Mouse (Mus musculus) erythroblast, adult 5-6 weeks (primary cell): ENCODE results near the gene Olfr1193. TPM values are rescaled to one million over a fixed set of nuclear protein-coding genes. Genes with fewer than 3 reads are reported as not detected.
"Not testable (repeated sequence)": the region's sequence is repeated elsewhere in the genome, so short reads cannot be mapped to it uniquely, and the experiment has no call there.

Source experiments
- ATAC-seq: replicated peaks from 2 replicates; pipeline ENCODE4 v1.8.0; 2016; ENCODE audit warnings: moderate number of reproducible peaks, mild to moderate bottlenecking, moderate TSS enrichment, inconsistent platforms; ENCODE audit not compliant: poor library complexity, low FRiP score, severe bottlenecking
- total RNA-seq, 2 experiments: library from RNA; stranded (forward) in 1 of 2; stranded (reverse) in 1 of 2; fragments of 150-400 nt in 1 of 2; fragments of 200-764, 138-1000 nt in 1 of 2; gene quantifications; 2 replicates each; pipeline versions ENCODE4 v1.2.3 to v1.2.4; 2015 to 2017; ENCODE audit warnings: low replicate concordance in 2 of 2

The Olfr1193 gene
- not detected in 2 replicates for total RNA-seq (2015; ENCODE audit: low replicate concordance)
- total RNA-seq (2017; ENCODE audit: low replicate concordance): not detected in 2 replicates

- ATAC-seq: not testable (repeated sequence)
Observed at GRCm38 (mm10) chr2:88675328-88675727, at the start of gene Olfr1193. TSS of gene Olfr1193 (plus strand) at chr2:88675628.

DNA sequence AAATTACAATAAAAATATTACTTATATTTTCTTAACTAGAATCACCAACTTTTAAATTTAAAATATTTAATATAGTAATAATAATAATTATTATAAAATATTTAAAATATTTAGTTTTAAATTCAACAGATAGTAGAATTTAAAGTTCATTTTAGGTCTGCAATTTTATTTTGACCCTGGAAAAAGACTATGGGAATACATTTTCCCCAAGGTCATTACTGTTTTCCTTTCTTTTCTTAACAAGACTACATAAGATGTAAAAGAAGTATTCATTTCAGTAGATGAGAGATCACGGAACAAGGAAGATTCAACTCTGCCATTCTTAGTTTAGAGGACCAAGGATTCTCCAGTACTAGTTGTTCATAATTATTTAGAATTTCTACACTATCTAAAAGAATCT is 35.2 kb upstream of the Olfr1193 start, which contains the start of gene Olfr1191-ps1:
Olfr1191-ps1 (plus strand) TSS at position 301 of the 400 bp plus-strand sequence.
- not testable (repeated sequence) for ATAC-seq

DNA sequence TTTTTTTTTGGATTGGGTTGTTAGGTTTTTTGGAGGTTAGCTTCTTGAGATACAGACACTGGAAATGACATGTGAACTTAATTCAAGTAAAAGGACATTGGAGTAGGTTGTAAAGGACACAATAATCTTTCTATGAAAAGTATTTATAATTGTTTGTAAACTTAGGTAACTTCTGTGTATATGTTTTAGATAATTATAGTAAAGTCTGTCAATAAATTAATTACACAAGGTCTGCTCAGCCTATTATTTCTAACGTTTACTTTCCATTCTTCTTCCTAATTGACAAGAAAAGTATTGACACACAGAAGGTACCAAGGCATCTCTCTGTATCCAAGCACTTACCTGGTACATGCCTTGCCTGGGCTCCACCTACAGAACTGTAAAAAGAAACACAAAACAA is 27.2 kb upstream of the Olfr1193 start, which contains the start of gene Olfr1192-ps1:
Olfr1192-ps1 (plus strand) TSS at position 301 of the 400 bp plus-strand sequence.
- ATAC-seq: no peak

DNA sequence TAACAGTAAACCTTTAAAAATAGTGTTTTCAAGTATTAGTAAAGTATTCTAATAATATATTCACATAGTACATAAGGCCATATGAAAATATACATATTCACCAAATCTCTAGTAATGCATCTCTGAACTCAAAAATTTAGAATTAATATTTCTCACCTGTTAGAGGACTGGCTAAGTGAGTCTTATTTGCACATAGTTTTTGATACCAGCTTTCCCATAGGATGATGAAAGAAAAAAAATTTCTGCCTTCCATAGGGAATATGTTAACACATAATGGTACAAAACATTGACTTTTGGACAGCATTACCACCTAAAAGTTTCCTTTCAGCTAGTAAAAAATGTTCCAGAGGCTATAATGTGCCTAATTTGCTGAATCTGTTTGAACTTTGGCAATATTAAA is 13.7 kb downstream of the Olfr1193 start, which contains the start of gene Olfr1195:
Olfr1195 (minus strand) TSS at position 101 of the 400 bp plus-strand sequence.
- ATAC-seq: no peak

- ATAC-seq: no peak
Observed at GRCm38 (mm10) chr2:88704497-88704896, 29.1 kb downstream of the Olfr1193 start, which contains the start of gene Olfr1196. TSS of gene Olfr1196 (minus strand) at chr2:88704597.

Other genes starting within 250 kb of the Olfr1193 start
- gene Olfr1181, start 249.5 kb upstream of the Olfr1193 start, total RNA-seq (2015; ENCODE audit: low replicate concordance): not detected in 2 replicates
- not detected in 2 replicates for gene Olfr1181, start 249.5 kb upstream of the Olfr1193 start, total RNA-seq (2017; ENCODE audit: low replicate concordance)
- 0.63 TPM in 1 of 2 replicates, not detected in the other for gene Gm13757, start 226.5 kb upstream of the Olfr1193 start, total RNA-seq (2015; ENCODE audit: low replicate concordance)
- gene Gm13757, start 226.5 kb upstream of the Olfr1193 start, total RNA-seq (2017; ENCODE audit: low replicate concordance): not detected in 2 replicates
- not detected in 2 replicates for gene Olfr1183, start 220.8 kb upstream of the Olfr1193 start, total RNA-seq (2015; ENCODE audit: low replicate concordance)
- gene Olfr1183, start 220.8 kb upstream of the Olfr1193 start, total RNA-seq (2017; ENCODE audit: low replicate concordance): not detected in 2 replicates
- not detected in 2 replicates for gene Olfr1184, start 192.0 kb upstream of the Olfr1193 start, total RNA-seq (2015; ENCODE audit: low replicate concordance)
- gene Olfr1184, start 192.0 kb upstream of the Olfr1193 start, total RNA-seq (2017; ENCODE audit: low replicate concordance): not detected in 2 replicates
- not detected in 2 replicates for gene Olfr1185-ps1, start 182.3 kb upstream of the Olfr1193 start, total RNA-seq (2015; ENCODE audit: low replicate concordance)
- gene Olfr1185-ps1, start 182.3 kb upstream of the Olfr1193 start, total RNA-seq (2017; ENCODE audit: low replicate concordance): not detected in 2 replicates
- gene Olfr1186, start 157.1 kb upstream of the Olfr1193 start, total RNA-seq (2015; ENCODE audit: low replicate concordance): not detected in 2 replicates
- gene Olfr1186, start 157.1 kb upstream of the Olfr1193 start, total RNA-seq (2017; ENCODE audit: low replicate concordance): not detected in 2 replicates
- gene Olfr1188, start 118.7 kb upstream of the Olfr1193 start, total RNA-seq (2015; ENCODE audit: low replicate concordance): not detected in 2 replicates
- gene Olfr1188, start 118.7 kb upstream of the Olfr1193 start, total RNA-seq (2017; ENCODE audit: low replicate concordance): not detected in 2 replicates
- not detected in 2 replicates for gene Olfr1189, start 89.2 kb upstream of the Olfr1193 start, total RNA-seq (2015; ENCODE audit: low replicate concordance)
- not detected in 2 replicates for gene Olfr1189, start 89.2 kb upstream of the Olfr1193 start, total RNA-seq (2017; ENCODE audit: low replicate concordance)
- gene Olfr1191-ps1, start 35.1 kb upstream of the Olfr1193 start, total RNA-seq (2015; ENCODE audit: low replicate concordance): not detected in 2 replicates
- gene Olfr1191-ps1, start 35.1 kb upstream of the Olfr1193 start, total RNA-seq (2017; ENCODE audit: low replicate concordance): not detected in 2 replicates
- gene Olfr1192-ps1, start 27.1 kb upstream of the Olfr1193 start, total RNA-seq (2015; ENCODE audit: low replicate concordance): not detected in 2 replicates
- 0.14 TPM in 1 of 2 replicates, not detected in the other for gene Olfr1192-ps1, start 27.1 kb upstream of the Olfr1193 start, total RNA-seq (2017; ENCODE audit: low replicate concordance)
- gene Olfr1195, start 13.6 kb downstream of the Olfr1193 start, total RNA-seq (2015; ENCODE audit: low replicate concordance): not detected in 2 replicates
- gene Olfr1195, start 13.6 kb downstream of the Olfr1193 start, total RNA-seq (2017; ENCODE audit: low replicate concordance): not detected in 2 replicates
- gene Olfr1196, start 29.0 kb downstream of the Olfr1193 start, total RNA-seq (2015; ENCODE audit: low replicate concordance): not detected in 2 replicates
- not detected in 2 replicates for gene Olfr1196, start 29.0 kb downstream of the Olfr1193 start, total RNA-seq (2017; ENCODE audit: low replicate concordance)
- not detected in 2 replicates for gene Olfr1197, start 56.7 kb downstream of the Olfr1193 start, total RNA-seq (2015; ENCODE audit: low replicate concordance)
- not detected in 2 replicates for gene Olfr1197, start 56.7 kb downstream of the Olfr1193 start, total RNA-seq (2017; ENCODE audit: low replicate concordance)
- not detected in 2 replicates for gene Olfr1198, start 75.7 kb downstream of the Olfr1193 start, total RNA-seq (2015; ENCODE audit: low replicate concordance)
- not detected in 2 replicates for gene Olfr1198, start 75.7 kb downstream of the Olfr1193 start, total RNA-seq (2017; ENCODE audit: low replicate concordance)
- gene Olfr1199, start 84.8 kb downstream of the Olfr1193 start, total RNA-seq (2015; ENCODE audit: low replicate concordance): not detected in 2 replicates
- not detected in 2 replicates for gene Olfr1199, start 84.8 kb downstream of the Olfr1193 start, total RNA-seq (2017; ENCODE audit: low replicate concordance)
- not detected in 2 replicates for gene Olfr1200, start 94.9 kb downstream of the Olfr1193 start, total RNA-seq (2015; ENCODE audit: low replicate concordance)
- gene Olfr1200, start 94.9 kb downstream of the Olfr1193 start, total RNA-seq (2017; ENCODE audit: low replicate concordance): not detected in 2 replicates
- not detected in 2 replicates for gene Olfr1201, start 117.4 kb downstream of the Olfr1193 start, total RNA-seq (2015; ENCODE audit: low replicate concordance)
- not detected in 2 replicates for gene Olfr1201, start 117.4 kb downstream of the Olfr1193 start, total RNA-seq (2017; ENCODE audit: low replicate concordance)
- gene Olfr1202, start 138.9 kb downstream of the Olfr1193 start, total RNA-seq (2015; ENCODE audit: low replicate concordance): not detected in 2 replicates
- gene Olfr1202, start 138.9 kb downstream of the Olfr1193 start, total RNA-seq (2017; ENCODE audit: low replicate concordance): not detected in 2 replicates
- not detected in 2 replicates for gene Olfr1205, start 154.1 kb downstream of the Olfr1193 start, total RNA-seq (2015; ENCODE audit: low replicate concordance)
- 0.28 TPM in 1 of 2 replicates, not detected in the other for gene Olfr1205, start 154.1 kb downstream of the Olfr1193 start, total RNA-seq (2017; ENCODE audit: low replicate concordance)
- gene Olfr1204, start 173.7 kb downstream of the Olfr1193 start, total RNA-seq (2015; ENCODE audit: low replicate concordance): 14.6 TPM in 1 of 2 replicates, not detected in the other
- gene Olfr1204, start 173.7 kb downstream of the Olfr1193 start, total RNA-seq (2017; ENCODE audit: low replicate concordance): not detected in 2 replicates
- not detected in 2 replicates for gene Olfr1206, start 187.6 kb downstream of the Olfr1193 start, total RNA-seq (2015; ENCODE audit: low replicate concordance)
- gene Olfr1206, start 187.6 kb downstream of the Olfr1193 start, total RNA-seq (2017; ENCODE audit: low replicate concordance): not detected in 2 replicates
- not detected in 2 replicates for gene Olfr1208, start 226.7 kb downstream of the Olfr1193 start, total RNA-seq (2015; ENCODE audit: low replicate concordance)
- gene Olfr1208, start 226.7 kb downstream of the Olfr1193 start, total RNA-seq (2017; ENCODE audit: low replicate concordance): not detected in 2 replicates
- not detected in 2 replicates for gene Olfr1209, start 239.5 kb downstream of the Olfr1193 start, total RNA-seq (2015; ENCODE audit: low replicate concordance)
- not detected in 2 replicates for gene Olfr1209, start 239.5 kb downstream of the Olfr1193 start, total RNA-seq (2017; ENCODE audit: low replicate concordance)